Mouse (Mus musculus) layer of hippocampus, adult 8-10 months (tissue): ENCODE data around the gene Dvl3. TPM values are rescaled to one million over a fixed set of nuclear protein-coding genes. Genes with fewer than 3 reads are reported as not detected.

Experiments used
- DNase-seq, 2 experiments: peaks; one replicate each; pipeline ENCODE4 v3.0.0; 2022; ENCODE audit warnings: low spot score in 2 of 2
- total RNA-seq, 4 experiments: library from RNA; stranded (reverse); gene quantifications; 2 replicates each; pipeline ENCODE4 v1.2.4; 2022

The Dvl3 gene
- total RNA-seq, 4 experiments from 2014 or later, result 50.2 to 61.7 (median 53.6) TPM

GRCm38 (mm10) chr16:20539649-20540048, 22.9 kb downstream of the Dvl3 start:
- no peak for DNase-seq

- DNase-seq, result no peak
Measured at GRCm38 (mm10) chr16:20540438-20540837, 23.7 kb downstream of the Dvl3 start.

GRCm38 (mm10) chr16:20545696-20546095, 28.9 kb downstream of the Dvl3 start:
- no peak for DNase-seq

GRCm38 (mm10) chr16:20547423-20547822, 30.6 kb downstream of the Dvl3 start:
- no peak for DNase-seq

- DNase-seq, result peak; percentile 98
Measured at GRCm38 (mm10) chr16:20548096-20548948, 31.5 kb downstream of the Dvl3 start, which contains the start of gene Abcf3. Abcf3 (plus strand) TSS chr16:20548577.

- DNase-seq, result no peak
Measured at GRCm38 (mm10) chr16:20549161-20549560, 32.4 kb downstream of the Dvl3 start.

- DNase-seq, result no peak
Measured at GRCm38 (mm10) chr16:20551691-20552090, 34.9 kb downstream of the Dvl3 start.

- DNase-seq, result no peak
Measured at GRCm38 (mm10) chr16:20552594-20552993, 35.8 kb downstream of the Dvl3 start.

- DNase-seq, result no peak
Measured at GRCm38 (mm10) chr16:20555000-20555399, 38.2 kb downstream of the Dvl3 start.

GRCm38 (mm10) chr16:20557381-20557780, 40.6 kb downstream of the Dvl3 start:
- DNase-seq, result no peak

GRCm38 (mm10) chr16:20565075-20565474, 48.3 kb downstream of the Dvl3 start:
- DNase-seq, result no peak

Other genes starting within 250 kb of the Dvl3 start
- gene Parl, start 214.6 kb upstream of the Dvl3 start, total RNA-seq, result 10 to 100 TPM; 52.2 to 73.7 (median 58.0) TPM
- not detected for gene Cyp2ab1, start 191.6 kb upstream of the Dvl3 start, total RNA-seq
- 100 to 1,000 TPM; 202 to 301 (median 225) TPM for gene Abcc5, start 90.6 kb upstream of the Dvl3 start, total RNA-seq
- 10 to 100 TPM; 48.2 to 57.6 (median 55.7) TPM for gene Eif2b5, start 18.2 kb upstream of the Dvl3 start, total RNA-seq
- gene Ap2m1, start 18.5 kb downstream of the Dvl3 start, total RNA-seq, result 100 to 1,000 TPM; 669 to 728 (median 710) TPM
- 100 to 1,000 TPM in 2 of 4 experiments, 10 to 100 TPM in 2; 90.6 to 109 (median 98.4) TPM for gene Abcf3, start 31.6 kb downstream of the Dvl3 start, total RNA-seq
- 10 to 100 TPM; 35.1 to 40.2 (median 37.2) TPM for gene Vwa5b2, start 72.5 kb downstream of the Dvl3 start, total RNA-seq
- 1 to 10 TPM; 2.1 to 3.3 (median 2.8) TPM for gene Eef1akmt4, start 94.6 kb downstream of the Dvl3 start, total RNA-seq
- gene Gm49333, start 94.6 kb downstream of the Dvl3 start, total RNA-seq, result not detected
- gene Alg3, start 94.8 kb downstream of the Dvl3 start, total RNA-seq, result 10 to 100 TPM; 10.9 to 15.6 (median 11.9) TPM
- gene Camk2n2, start 104.3 kb downstream of the Dvl3 start, total RNA-seq, result 10 to 100 TPM; 84.3 to 94.8 (median 91.1) TPM
- 10 to 100 TPM; 31.2 to 43.5 (median 34.1) TPM for gene Ece2, start 112.8 kb downstream of the Dvl3 start, total RNA-seq
- 100 to 1,000 TPM; 222 to 231 (median 228) TPM for gene Psmd2, start 134.7 kb downstream of the Dvl3 start, total RNA-seq
- 100 to 1,000 TPM; 273 to 282 (median 281) TPM for gene Eif4g1, start 151.3 kb downstream of the Dvl3 start, total RNA-seq
- gene Fam131a, start 176.3 kb downstream of the Dvl3 start, total RNA-seq, result 100 to 1,000 TPM; 395 to 431 (median 412) TPM
- gene Polr2h, start 200.7 kb downstream of the Dvl3 start, total RNA-seq, result 10 to 100 TPM; 18.6 to 29.3 (median 22.7) TPM
- 100 to 1,000 TPM in 1 of 4 experiments, 10 to 100 TPM in 3; 83.1 to 103 (median 87.5) TPM for gene Clcn2, start 200.8 kb downstream of the Dvl3 start, total RNA-seq
- gene Chrd, start 216.1 kb downstream of the Dvl3 start, total RNA-seq, result 100 to 1,000 TPM in 2 of 4 experiments, 10 to 100 TPM in 2; 77.0 to 106 (median 95.3) TPM
- gene Thpo, start 217.5 kb downstream of the Dvl3 start, total RNA-seq, result 10 to 100 TPM in 3 of 4 experiments, 1 to 10 TPM in 1; 9.9 to 15.1 (median 13.2) TPM